Mouse (Mus musculus) A20 (cell line): ENCODE data around the gene D11Wsu47e.
A peak's percentile ranks its signal among the peaks of the same experiment; 100 is the strongest.

ENCODE experiments used
- DNase-seq: peaks from one replicate; pipeline ENCODE4 v3.0.0-alpha.2; 2011; ENCODE audit warnings: low read depth, low spot score

Gene D11Wsu47e

GRCm38 (mm10) chr11:113666648-113667047, 17.6 kb upstream of the D11Wsu47e start:
- no peak for DNase-seq

DNA sequence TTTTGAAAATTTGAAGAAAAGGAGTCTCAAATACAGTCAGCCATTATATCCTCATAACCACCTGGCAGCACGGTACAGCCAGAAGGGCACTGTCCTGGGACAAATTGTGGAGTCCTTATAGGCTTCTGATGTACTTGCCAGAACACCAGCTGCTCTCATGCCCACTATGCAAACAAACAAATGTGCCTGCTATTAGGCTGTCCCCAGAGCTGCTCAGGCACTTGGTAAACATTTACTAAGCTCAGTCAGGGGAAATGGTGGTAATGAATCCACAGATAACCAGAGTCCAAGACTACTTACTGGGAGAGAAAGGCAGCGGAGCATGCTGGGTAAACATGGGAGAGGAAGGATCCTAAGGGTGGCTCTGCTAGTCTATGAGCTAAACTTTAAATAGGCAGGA, 17.1 kb upstream of the D11Wsu47e start:
- DNase-seq: no peak

GRCm38 (mm10) chr11:113667704-113668103, 16.5 kb upstream of the D11Wsu47e start:
- DNase-seq: no peak

GRCm38 (mm10) chr11:113668857-113669256, 15.4 kb upstream of the D11Wsu47e start:
- no peak for DNase-seq

- DNase-seq: no peak
Observed at GRCm38 (mm10) chr11:113669711-113670110, 14.5 kb upstream of the D11Wsu47e start.

DNA sequence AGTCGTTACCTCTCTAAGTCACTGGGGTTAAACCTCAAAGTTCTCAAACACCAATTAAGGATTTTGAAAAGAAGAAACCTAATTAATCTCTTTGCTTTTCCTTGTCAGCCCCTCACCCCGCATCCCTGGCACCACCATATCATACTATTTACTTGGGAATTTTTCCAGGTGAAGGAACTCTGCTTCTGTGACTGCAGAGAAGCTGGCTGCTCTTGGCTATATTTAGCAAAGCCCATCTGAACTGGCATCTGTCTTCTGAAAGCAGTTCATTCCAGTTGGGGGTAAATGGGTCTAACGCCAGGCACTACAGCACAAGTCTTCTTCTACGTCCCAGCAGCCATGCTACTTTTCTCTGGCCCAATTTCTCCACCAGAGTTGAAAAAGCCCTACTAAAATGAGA, 10.6 kb upstream of the D11Wsu47e start:
- DNase-seq: no peak

GRCm38 (mm10) chr11:113674595-113674994, 9.6 kb upstream of the D11Wsu47e start:
- no peak for DNase-seq

DNA sequence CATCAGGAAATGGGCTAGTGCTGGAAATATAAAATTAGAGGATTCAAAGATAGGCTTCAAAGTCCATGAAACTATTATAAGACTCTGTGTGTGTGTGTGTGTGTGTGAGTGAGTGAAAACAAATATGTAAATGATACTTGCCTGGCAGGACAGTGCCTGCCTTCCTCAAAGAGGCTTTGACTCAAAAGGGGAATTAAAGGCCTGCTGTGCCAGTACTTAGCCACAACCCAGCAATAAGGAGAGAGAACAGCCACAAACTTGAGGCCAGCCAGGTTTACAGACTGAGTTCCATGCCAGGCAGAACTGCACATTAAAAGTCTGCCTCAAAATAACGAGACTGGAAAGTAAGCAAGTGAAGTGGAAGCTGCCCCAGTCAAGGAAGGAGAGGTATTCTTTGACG, 7.4 kb upstream of the D11Wsu47e start:
- peak; percentile 64 for DNase-seq

DNA sequence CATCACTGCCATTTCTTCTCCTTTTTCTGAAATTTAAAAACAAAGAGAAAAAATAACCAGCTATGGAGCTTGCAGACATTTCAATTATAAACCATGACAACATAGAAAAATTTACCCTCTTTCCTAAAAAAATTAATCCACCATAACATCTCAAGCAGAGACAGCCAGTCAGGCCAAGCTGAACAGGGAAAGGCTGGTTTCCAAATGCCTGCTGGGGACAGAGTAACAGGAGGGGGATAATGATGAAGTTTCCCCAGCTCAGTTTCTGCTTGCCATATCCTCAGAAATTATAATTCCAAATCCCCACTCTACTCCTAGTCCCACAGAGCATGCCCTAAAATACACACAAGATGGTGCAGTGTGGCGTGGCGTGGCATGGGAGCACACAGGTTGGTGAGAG, 6.8 kb upstream of the D11Wsu47e start:
- no peak for DNase-seq

DNA sequence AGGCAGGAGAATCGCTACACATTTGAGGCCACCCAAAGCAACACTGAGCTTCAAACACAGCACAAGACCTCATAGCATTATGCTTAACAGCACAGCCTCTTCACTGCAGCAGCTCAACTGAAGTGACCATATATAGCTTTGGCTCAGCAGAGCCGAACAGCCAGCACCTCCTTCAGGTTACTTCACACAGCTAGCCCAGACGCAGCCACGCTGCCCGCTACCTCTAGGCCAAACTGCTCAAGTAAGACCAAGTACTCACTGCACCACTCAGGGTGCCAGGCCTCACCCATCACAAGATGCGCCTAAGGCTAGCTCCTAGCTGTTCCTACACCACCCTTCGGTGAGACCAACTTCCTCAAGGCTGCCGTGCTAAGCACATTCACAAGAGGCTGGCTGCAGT, 5.8 kb upstream of the D11Wsu47e start:
- peak; percentile 83 for DNase-seq

DNA sequence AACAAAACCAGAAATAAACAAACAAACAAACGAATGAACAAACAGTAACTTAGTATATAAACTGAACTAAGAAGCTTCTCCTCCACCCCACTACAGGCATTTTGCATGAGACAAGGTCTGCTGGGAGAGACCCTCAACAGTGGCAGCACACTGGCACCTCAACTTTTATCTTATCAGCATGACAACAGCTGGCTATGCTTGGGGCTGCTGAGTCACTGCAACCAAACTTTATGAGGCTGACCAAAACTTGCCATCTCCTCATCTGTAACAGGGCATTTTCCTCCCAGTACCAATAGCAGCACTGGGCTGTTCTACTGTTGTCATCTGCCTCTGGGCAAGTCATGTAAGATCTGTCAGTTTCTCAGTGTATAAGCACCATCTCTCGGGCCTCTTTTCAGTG, 3.3 kb upstream of the D11Wsu47e start:
- DNase-seq: no peak

DNA sequence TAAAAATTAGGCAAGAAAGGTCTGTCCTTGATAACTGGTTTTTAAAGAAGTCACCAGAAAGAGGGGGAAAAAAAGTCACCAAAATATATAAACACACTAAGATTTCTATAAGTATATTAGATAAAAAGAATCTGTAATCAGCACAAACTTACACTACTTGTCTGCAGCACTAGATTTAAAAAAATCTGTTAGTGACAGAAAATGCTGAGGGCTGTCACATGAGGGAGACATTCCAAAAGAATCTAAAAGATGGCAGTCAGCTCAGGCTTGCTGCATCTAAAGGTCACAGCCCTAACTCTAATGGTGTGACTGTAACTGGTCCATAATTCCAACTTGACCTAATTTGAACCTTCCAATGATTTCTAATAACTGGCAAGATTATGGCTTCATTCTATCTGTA, 2.2 kb upstream of the D11Wsu47e start:
- DNase-seq: peak; percentile 29

DNA sequence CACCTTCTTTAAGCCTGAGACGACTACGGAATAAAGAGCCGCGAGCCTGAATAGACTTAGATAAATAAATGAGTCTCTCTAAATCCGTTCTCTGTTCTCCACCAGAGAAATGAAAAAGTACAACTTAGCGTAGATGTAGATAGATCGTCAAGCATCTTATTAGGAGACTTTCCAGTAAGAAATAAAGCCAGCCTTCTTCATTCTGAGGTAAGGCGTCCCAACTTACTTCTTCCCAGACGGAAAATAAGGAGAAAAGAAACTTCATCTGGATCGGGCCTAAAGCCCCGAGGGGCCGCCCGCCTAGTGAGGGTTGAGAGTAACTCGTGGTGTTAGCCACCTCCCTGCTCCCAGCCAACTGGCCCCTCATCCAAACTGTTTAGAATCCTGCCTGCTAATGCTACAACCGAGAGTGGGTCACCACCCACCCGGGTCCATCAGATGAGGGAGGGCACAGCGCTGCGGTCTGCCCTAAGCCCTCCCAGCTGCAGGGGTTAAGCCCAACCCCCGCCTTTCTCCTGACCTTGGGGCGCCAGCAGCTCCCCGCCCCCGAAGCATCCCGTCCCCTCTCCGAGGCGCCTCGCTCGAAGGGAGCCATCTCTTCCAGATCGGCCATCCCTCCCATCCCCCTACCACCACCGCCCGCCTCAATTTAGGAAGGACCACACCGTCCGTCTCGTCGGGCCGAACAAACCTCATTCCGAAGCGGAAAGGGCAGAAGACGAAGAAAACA, 1.1 kb upstream of the D11Wsu47e start:
- peak; percentile 83 for DNase-seq

DNA sequence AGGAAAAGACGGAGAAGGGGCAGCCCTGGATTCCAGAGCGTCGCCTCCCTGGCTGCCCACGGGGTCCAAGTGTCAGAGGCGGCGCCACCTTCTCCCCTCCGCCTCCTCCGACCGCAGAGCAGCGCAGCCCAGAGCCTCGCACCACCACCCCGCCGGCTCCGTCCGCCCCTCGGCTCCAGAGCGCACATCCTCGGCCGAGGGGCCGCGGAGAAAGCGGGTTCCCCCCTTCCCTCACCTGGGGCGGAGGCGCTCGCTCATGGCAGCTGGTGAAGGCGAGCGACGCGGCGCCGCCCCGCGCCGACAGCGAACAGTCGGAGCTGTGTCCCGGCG, 620 bp upstream of the D11Wsu47e start:
- no peak for DNase-seq

- DNase-seq: no peak
Observed at GRCm38 (mm10) chr11:113684707-113685426, 655 bp downstream of the D11Wsu47e start.

DNA sequence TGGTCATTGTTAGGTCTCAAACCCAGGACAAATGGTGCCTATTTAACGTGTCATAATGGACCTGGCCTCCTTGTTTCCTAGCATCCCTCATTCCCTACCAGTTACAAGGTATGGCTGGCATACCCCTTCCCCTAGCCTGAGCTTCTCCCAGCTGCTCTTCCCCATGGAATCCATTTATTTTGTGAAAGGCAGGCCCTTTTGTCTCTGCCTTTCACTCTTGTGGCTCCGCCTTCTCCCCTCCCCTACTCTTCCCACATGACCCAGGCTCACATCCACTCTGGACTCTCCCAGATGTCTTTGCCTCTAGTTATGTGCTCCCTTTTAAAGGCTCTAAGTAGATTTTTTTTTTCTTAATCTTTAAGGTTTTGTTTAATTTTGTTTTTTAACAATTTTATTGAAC, 2.8 kb downstream of the D11Wsu47e start:
- no peak for DNase-seq

DNA sequence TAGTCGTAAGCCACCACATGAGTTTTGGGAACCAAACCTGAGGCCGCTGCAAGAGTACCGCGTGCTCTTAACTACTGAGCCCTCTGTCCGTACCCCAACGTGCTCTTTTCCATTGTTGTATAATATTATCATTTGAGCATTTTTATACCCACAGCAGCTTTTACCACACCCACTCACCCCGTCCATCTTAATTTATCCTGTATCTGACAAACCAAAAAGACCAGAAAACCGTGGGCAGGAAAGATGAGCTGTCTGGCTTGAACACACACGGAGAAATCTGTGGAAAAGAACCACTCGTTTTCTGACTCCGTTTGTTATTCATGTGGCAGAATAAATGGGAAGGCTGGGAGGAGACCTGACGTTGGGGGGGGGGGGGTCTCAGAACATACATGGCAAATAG, 6.3 kb downstream of the D11Wsu47e start:
- no peak for DNase-seq

GRCm38 (mm10) chr11:113691318-113691717, 7.1 kb downstream of the D11Wsu47e start:
- DNase-seq: no peak

- DNase-seq: peak; percentile 62
Observed at GRCm38 (mm10) chr11:113691851-113692250, 7.6 kb downstream of the D11Wsu47e start.

GRCm38 (mm10) chr11:113697571-113697970, 13.4 kb downstream of the D11Wsu47e start:
- no peak for DNase-seq

DNA sequence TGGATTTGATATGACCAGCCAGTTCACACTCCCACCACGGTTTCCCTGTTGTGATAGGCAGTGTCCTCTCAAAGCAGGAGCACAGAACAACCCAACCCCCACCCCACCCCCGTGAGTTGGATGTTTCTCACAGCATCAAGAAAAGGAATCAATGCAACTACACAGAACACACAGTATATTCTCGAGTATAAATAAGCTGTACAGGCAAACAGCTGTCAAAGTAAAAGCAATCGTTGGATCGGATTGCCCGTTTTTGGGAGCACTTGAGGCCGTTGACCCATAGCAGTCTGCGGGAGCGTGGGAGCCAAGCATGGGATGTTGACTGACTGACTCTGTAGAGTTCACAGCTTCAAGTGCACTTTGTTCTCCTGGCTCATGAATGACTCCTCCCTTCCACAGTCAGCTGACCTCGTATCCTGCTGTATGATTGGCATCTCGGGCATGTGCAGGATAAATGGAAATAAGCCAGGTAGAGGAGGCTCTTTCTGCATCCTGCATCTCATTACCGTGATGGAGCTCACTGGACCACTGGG, 13.9 kb downstream of the D11Wsu47e start:
- DNase-seq: no peak

- no peak for DNase-seq
Observed at GRCm38 (mm10) chr11:113699643-113700042, 15.4 kb downstream of the D11Wsu47e start.

DNA sequence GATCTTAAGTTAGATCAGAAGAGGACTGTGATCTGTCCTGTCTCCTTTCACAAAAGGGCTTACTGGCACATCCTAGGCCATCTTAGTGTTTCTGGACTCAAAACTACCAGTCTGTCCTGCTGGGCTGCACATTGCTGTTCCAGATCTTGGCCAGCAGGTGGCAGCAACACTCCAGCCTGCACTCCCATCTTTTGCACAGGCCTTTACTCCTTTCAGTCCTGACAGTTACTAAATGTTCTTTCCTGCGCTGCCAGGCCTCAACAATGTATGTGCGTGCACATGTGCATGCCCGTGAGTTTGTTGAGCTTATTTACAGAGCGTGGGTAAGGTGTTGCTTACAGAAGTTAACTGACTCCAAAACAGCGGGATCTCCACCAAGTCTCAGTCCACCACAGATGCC, 19.5 kb downstream of the D11Wsu47e start:
- DNase-seq: peak; percentile 69
